Mouse (Mus musculus) c-Kit-positive CD71-negative TER-119-negative erythroid progenitor cells, embryonic 14.5 days (primary cell): ENCODE data around the gene Zfp865.
"Not testable (repeated sequence)": the region's sequence is repeated elsewhere in the genome, so short reads cannot be mapped to it uniquely, and the experiment has no call there.

Experiments used
- DNase-seq: peaks from one replicate; pipeline ENCODE4 v3.0.0-alpha.2; 2013; ENCODE audit warnings: low read depth

Gene Zfp865

GRCm38 (mm10) chr7:5015118-5016001 lies 4.8 kb upstream of the Zfp865 start, which contains the start of gene Gm44973:
Gm44973 (plus strand) TSS chr7:5015496.
- peak; percentile 80 for DNase-seq

DNA sequence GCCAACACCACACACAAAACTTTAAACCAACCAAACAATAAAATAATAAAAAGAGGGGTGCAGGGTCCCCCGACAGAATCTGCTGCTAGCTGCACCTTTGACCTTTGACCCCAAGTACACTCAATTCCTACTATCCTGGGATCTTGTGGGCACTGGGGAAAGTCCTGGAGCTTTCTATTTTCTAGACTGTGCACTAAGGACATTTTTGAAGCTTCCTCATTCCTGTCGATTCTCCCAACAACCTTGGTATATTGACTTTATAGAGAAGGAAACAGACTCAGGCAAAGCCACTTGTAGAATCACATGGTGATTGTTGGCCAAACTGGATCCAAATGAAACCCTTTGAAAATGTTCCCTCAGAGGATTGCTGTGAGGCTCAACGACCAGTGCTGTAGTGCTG lies 4.1 kb upstream of the Zfp865 start:
- DNase-seq, result no peak

DNA sequence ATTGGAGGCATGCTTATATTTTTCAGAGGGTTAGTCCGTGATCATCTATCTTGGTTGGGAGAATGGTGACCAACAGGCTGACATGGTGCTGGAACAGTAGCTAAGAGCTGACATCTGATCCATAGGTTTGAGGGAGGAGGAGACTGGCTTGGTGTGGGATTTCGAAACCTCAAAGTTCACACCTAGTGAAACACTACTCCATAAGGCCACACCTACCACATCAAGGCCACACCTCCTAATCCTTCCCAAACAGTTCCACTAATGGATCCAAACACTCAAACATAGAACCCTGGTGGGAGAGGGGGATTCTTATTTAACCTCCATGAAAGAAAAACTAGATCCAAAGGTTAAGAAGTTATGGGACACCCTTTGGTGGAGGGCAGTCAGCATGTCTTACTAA lies 3.3 kb upstream of the Zfp865 start:
- DNase-seq, result no peak

DNA sequence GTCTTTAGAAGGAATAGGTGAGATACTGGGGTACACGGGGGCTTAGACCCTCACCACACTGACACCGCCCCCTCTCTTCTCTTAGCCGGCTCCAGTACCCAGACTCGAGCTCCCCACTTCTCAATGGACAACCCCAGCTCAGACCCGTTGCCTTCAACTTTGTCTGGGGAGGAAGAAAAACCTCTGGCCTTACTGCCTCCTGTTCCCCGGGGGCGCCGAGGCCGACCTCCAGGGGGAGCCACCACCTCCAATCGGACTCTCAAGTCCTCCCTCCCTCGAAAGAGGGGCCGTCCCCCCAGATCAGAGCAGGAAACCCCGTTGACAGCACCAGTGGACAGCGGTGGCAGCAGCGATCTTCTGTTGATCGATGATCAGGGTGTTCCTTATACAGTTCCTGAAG lies 2.8 kb upstream of the Zfp865 start:
- no peak for DNase-seq

DNA sequence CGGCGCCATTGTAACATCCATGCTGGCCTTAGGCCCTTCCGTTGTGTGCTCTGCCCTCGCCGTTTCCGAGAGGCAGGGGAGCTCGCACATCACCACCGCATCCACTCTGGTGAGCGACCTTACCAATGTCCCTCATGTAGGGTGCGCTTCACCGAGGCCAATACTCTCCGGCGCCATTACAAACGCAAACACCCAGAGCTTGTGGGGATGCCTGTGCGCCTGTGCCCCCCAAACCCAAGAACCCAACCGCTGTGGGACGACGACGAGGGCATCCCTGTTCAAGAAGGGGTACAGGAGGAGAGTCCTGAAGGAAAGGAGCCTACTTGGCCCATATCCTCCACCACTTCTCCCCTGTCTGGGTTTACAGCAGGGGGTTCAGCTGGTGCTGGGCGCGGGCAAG lies 2.2 kb upstream of the Zfp865 start:
- DNase-seq, result no peak

DNA sequence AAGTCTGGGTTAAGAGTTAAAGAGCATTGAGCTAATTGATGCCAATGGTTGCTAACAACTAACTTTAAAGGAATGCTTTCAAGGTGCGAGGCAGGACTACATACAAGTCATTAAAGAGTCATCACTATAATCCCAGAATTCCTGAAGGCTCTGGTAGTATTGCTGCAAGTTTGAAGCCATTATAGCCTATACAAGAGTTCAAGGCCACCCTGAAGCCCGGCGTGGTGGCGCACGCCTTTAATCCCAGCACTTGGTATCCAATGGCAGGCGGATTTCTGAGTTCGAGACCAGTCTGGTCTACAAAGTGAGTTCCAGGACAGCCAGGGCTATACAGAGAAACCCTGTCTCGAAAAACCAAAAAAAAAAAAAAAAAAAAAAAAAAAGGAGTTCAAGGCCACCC lies 600 bp upstream of the Zfp865 start:
- DNase-seq, result not testable (repeated sequence)

DNA sequence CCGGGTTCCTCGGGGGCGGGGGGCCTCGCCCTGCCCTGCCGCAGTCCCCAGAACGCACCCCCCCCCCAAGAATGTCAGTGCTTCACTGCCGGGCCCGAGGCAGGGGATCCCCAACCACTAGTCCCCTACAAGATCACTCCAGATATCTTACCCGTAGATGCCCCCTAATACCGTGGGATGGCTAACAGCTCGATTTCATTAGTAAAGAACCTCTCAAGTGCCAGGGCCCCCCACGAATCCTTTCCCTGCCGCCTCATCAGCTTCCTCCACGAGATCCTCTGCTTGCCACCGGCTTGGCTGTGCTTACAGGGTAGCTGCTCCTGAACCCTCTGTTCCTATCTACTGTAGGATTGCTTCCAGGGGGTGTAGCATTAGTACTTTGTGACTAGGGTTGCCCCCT lies 509 bp downstream of the Zfp865 start:
- no peak for DNase-seq

DNA sequence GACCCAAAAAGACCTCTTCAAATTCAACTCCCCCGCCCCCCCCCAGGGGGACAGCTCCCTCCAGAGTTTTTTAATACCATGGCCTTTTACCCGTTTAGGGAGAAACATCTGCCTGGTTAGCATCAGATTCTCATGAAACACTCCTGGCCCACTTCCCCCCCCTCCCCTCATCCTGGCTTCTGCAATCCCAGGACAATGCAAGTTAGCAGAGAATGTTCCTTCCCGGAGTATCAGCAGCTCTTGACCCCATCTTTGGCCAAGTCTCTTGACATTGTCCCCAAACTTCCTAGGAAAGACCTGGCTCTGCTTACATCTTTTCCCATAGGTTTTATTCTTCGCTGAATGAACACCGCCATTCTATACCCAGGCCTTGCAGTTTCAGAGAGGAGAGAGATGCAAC lies 1.0 kb downstream of the Zfp865 start:
- no peak for DNase-seq

- no peak for DNase-seq
Observed at GRCm38 (mm10) chr7:5029543-5029942, 9.4 kb downstream of the Zfp865 start.

GRCm38 (mm10) chr7:5029946-5030345 lies 9.8 kb downstream of the Zfp865 start:
- DNase-seq, result no peak

GRCm38 (mm10) chr7:5030554-5031275 lies 10.5 kb downstream of the Zfp865 start:
- no peak for DNase-seq

GRCm38 (mm10) chr7:5031496-5031895 lies 11.3 kb downstream of the Zfp865 start:
- no peak for DNase-seq

DNA sequence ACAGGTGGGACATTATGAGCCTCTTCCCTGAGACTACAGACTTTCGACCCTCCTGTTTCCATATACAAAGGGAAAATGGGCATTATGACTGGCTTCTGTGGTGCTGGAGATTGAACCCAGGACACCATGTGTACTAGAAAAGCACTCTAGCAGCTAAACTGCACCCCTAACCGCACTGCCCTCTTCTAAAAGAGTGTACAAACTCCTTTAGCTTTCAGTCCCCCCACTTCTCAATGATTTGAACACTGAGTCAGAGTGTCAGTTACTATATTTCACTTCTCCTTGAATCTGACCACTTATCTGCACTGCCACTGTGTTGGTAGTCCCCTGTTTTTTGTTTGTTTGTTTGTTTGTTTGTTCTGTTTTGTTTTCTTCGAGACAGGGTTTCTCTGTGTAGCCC lies 13.6 kb downstream of the Zfp865 start, which contains the start of gene 4632433K11Rik:
Gene 4632433K11Rik (plus strand): TSS at position 301 of the 400 bp plus-strand sequence.
- no peak for DNase-seq

- no peak for DNase-seq
Observed at GRCm38 (mm10) chr7:5035628-5036027, 15.5 kb downstream of the Zfp865 start.

DNA sequence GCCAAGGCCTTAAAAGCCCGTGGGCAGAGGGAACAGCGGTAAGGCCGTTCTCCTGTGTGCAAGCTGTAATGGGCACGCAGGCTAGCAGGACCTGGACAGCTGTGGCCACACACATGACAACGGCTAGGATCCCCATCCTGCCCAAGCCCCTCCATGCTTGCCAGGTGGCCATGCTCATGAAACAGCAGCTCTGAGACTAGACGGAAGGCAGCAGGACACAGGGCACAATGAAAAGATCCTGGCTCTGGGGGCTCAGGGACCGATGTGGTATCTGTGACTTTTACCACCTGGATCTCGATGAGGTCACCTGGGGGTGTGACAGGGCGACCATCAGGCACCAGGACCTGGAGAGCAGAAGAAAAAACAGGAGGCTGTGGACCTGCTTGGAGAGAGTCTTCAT lies 16.0 kb downstream of the Zfp865 start:
- DNase-seq, result no peak

DNA sequence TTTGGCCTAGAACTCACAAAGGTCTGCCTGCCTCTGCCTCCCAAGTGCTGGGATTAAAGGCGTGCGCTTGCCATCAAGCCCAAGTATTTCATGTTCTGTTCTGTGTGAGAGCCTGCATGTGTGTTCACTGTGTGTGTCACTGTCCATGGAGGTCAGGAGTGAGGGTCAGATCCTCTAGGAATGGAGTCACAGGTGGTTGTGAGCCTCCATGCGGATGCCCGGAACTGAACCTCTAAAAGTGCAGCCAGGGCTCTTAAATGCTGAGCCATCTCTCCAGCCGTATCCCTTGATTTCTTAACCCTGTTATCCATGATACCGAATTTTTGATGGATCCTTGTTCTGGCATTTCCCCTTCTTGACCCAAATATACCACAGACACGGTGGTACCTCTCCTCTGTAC lies 16.9 kb downstream of the Zfp865 start:
- DNase-seq, result no peak

DNA sequence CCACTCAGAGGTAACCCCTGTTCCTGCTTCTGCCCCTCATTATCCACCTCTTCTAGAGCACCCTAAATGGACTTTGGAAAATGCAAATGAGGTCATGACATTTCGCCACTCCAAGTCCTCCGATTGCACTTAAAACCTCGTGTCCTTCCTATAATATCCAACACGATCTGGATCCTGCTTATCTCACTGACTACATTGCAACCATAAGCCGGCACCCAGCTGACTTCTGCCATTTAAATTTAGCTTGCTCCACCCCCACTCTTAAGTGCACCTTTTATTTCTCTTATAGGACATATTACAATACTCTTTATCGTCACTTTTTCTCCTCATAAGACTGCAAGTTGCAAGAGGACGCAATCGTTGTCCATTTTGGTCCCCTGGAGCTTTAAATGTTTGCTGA lies 17.3 kb downstream of the Zfp865 start:
- no peak for DNase-seq

DNA sequence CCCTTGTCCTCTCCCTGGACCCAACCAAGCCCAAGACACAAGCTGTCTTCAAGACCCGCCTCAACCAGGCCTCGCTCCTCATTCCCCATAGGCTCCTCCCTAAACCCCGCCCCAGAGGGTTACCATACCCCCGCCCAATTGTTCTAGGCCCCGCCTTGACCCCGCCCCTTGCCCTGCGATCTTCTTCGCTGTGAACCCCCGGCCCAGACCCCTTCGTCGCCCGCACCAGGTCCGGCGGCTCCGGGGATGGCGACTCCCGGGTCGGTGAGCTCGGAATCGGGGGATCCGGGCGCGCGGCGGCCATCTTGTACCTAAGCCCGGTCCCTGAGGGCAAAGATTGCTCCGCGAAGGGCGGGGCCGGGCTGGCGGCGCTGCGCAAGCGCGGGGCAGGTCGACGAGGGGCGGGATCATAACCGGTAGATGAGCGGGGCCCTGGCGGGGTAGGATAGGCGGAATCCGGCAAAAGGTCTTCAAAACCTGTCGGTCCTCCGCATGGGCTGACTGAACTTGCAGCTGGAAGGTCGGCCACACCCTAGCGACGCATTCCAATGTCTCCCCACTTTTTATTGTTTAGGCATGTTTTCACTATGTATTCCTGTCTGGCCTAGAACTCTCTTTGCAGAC lies 18.0 kb downstream of the Zfp865 start, which contains the start of gene Zfp784:
Gene Zfp784 (minus strand): TSS at position 338 of the 624 bp plus-strand sequence.
- peak; percentile 80 for DNase-seq

DNA sequence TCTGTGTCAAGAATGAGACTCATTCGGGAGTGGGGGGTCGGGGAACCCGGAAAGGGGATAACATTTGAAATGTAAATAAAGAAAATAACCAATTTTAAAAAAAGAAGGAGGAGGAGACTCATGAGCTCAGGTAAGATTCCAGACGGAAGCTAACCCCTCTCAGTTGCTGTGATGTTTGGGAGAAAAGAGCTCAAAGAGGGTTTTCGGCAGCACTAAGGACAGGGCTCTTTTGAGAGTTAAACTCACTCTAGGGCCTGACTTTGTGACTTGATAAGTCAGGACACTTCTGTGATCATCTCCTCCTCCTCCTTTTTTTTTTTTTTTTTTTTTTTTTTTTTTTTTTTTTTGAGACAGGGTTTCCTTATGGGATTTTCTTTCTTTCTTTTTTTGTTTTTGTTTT lies 18.8 kb downstream of the Zfp865 start:
- DNase-seq, result no peak

DNA sequence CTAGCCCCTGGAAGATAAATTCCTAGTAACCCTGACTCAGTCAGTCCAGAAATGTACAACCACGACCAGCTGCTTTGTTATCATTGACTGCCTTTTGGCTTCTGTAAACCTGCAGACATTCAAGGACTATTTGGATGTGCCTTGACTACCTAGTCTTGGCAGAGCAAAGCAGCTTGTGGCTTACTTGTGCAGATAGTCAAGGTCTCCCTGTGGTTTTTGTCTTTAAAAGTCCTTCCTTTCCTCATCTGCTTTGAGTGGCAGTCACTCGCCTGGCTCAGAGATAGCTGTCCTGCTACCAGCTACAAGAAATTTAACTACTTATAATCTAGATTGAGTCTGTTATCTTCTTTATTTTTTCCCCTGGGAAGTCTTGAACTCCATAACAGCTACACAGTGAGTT lies 24.8 kb downstream of the Zfp865 start:
- DNase-seq, result no peak

GRCm38 (mm10) chr7:5046112-5046511 lies 25.9 kb downstream of the Zfp865 start:
- no peak for DNase-seq

DNA sequence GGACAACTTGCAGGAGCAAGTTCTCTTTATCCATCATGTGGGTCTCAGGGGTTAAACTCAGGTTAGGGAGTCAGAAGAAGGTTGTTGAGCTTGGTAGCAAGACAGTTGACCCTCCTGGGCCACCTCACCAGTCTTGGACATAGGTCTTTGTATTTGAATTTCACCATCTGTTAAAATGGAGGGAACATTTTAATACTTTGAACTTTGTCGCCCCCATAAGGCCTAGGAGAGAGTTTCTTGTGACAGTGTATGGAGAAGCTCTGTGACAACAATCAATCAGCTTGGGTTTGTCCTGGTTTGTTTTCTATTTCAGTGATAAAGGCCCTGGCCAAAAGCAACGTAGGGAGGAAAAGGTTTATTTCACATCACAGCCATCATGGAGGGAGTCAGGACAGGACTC lies 27.1 kb downstream of the Zfp865 start:
- DNase-seq, result no peak
